Mouse (Mus musculus): Measurements from ENCODE around the gene Xrcc5. TPM values are rescaled to one million over a fixed set of nuclear protein-coding genes. Genes with fewer than 3 reads are reported as not detected.

The Xrcc5 gene
- polyA plus RNA-seq, 1 experiment from 2014 or later = 38.5 TPM

- no peaks in the 10 kb centered on the region for H3K27me3 ChIP-seq
- TF ChIP-seq CTCF (IDR thresholded peaks at IDR 0.05) = no peak
- ATAC-seq (no peak), DNase-seq (ENCODE audit: low read depth, low spot score) (no peak)
- POLR2A ChIA-PET = no interaction called here
- in situ Hi-C loops (cut with MboI; ENCODE audit: low pct_unique_long_range_greater_than_20kb) = no loop called here
- CTCF ChIA-PET = interaction anchor here (0.9 kb wide), 1 partner anchor 10 kb away, joined by 3 read pairs; no protein-coding TSS in a partner anchor
Observed at GRCm38 (mm10) chr1:72354856-72355255, 47.6 kb downstream of the Xrcc5 start.

- CTCF ChIA-PET = no interaction called here
- ATAC-seq (no peak), DNase-seq (ENCODE audit: low read depth, low spot score) (no peak)
- H3K27me3 ChIP-seq = no peaks in the 10 kb centered on the region
- no peak for TF ChIP-seq CTCF (IDR thresholded peaks at IDR 0.05)
- in situ Hi-C loops (cut with MboI; ENCODE audit: low pct_unique_long_range_greater_than_20kb) = no loop called here
- POLR2A ChIA-PET = no interaction called here
Observed at GRCm38 (mm10) chr1:72358216-72358615, 51.0 kb downstream of the Xrcc5 start.

GRCm38 (mm10) chr1:72359462-72359861 is 52.2 kb downstream of the Xrcc5 start:
- POLR2A ChIA-PET = no interaction called here
- in situ Hi-C loops (cut with MboI; ENCODE audit: low pct_unique_long_range_greater_than_20kb) = no loop called here

GRCm38 (mm10) chr1:72360809-72361208 is 53.6 kb downstream of the Xrcc5 start:
- ChIA-PET POLR2A (no interaction called here), CTCF (no interaction called here)
- ATAC-seq (no peak), DNase-seq (ENCODE audit: low read depth, low spot score) (no peak)
- no peak for TF ChIP-seq CTCF (IDR thresholded peaks at IDR 0.05)
- H3K27me3 ChIP-seq = no peaks in the 10 kb centered on the region
- in situ Hi-C loops (cut with MboI; ENCODE audit: low pct_unique_long_range_greater_than_20kb) = no loop called here

More at GRCm38 (mm10) chr1:72359462-72359861, 52.2 kb downstream of the Xrcc5 start:
- CTCF ChIA-PET = no interaction called here
- no peak for ATAC-seq
- no peak for DNase-seq (ENCODE audit: low read depth, low spot score)
- no peak for TF ChIP-seq CTCF (IDR thresholded peaks at IDR 0.05)
- H3K27me3 ChIP-seq = no peaks in the 10 kb centered on the region

GRCm38 (mm10) chr1:72364661-72365060 is 57.4 kb downstream of the Xrcc5 start:
- no peaks in the 10 kb centered on the region for H3K27me3 ChIP-seq
- CTCF ChIA-PET = interaction anchor here (1.2 kb wide), 1 partner anchor 10 kb away, joined by 3 read pairs; no protein-coding TSS in a partner anchor
- no peak for DNase-seq (ENCODE audit: low read depth, low spot score)
- no peak for ATAC-seq
- in situ Hi-C loops (cut with MboI; ENCODE audit: low pct_unique_long_range_greater_than_20kb) = no loop called here
- POLR2A ChIA-PET = interaction anchor here (0.5 to 0.7 kb wide), 2 partner anchors 86 to 153 kb away, joined by 3 to 4 read pairs; no protein-coding TSS in a partner anchor
- no peak for TF ChIP-seq CTCF (IDR thresholded peaks at IDR 0.05)

GRCm38 (mm10) chr1:72372512-72372911 is 65.3 kb downstream of the Xrcc5 start:
- in situ Hi-C loops (cut with MboI; ENCODE audit: low pct_unique_long_range_greater_than_20kb) = no loop called here
- DNase-seq (ENCODE audit: low read depth, low spot score) (no peak), ATAC-seq (no peak)
- POLR2A ChIA-PET = no interaction called here
- no peak for TF ChIP-seq CTCF (IDR thresholded peaks at IDR 0.05)
- H3K27me3 ChIP-seq = no peaks in the 10 kb centered on the region
- CTCF ChIA-PET = interaction anchor here (1.3 to 1.4 kb wide), 3 partner anchors 11 to 21 kb away, joined by 3 read pairs; no protein-coding TSS in a partner anchor

GRCm38 (mm10) chr1:72372913-72373312 is 65.7 kb downstream of the Xrcc5 start:
- ATAC-seq = no peak
- POLR2A ChIA-PET = no interaction called here
- in situ Hi-C loops (cut with MboI; ENCODE audit: low pct_unique_long_range_greater_than_20kb) = no loop called here
- H3K27me3 ChIP-seq = no peaks in the 10 kb centered on the region
- no peak for DNase-seq (ENCODE audit: low read depth, low spot score)
- no peak for TF ChIP-seq CTCF (IDR thresholded peaks at IDR 0.05)
- CTCF ChIA-PET = interaction anchor here (1.3 kb wide), 1 partner anchor 21 kb away, joined by 3 read pairs; no protein-coding TSS in a partner anchor

- in situ Hi-C loops (cut with MboI; ENCODE audit: low pct_unique_long_range_greater_than_20kb) = no loop called here
- no peak for DNase-seq (ENCODE audit: low read depth, low spot score)
Observed at GRCm38 (mm10) chr1:72373648-72374047, 66.4 kb downstream of the Xrcc5 start.

GRCm38 (mm10) chr1:72374049-72374448 is 66.8 kb downstream of the Xrcc5 start:
- H3K27me3 ChIP-seq = no peaks in the 10 kb centered on the region
- ATAC-seq (no peak), DNase-seq (ENCODE audit: low read depth, low spot score) (no peak)
- ChIA-PET POLR2A (no interaction called here), CTCF (interaction anchor here (1.3 kb wide), 1 partner anchor 19 kb away, joined by 3 read pairs; no protein-coding TSS in a partner anchor)
- in situ Hi-C loops (cut with MboI; ENCODE audit: low pct_unique_long_range_greater_than_20kb) = no loop called here
- TF ChIP-seq CTCF (IDR thresholded peaks at IDR 0.05) = no peak

More at GRCm38 (mm10) chr1:72373648-72374047, 66.4 kb downstream of the Xrcc5 start:
- ChIA-PET POLR2A (no interaction called here), CTCF (interaction anchor here (1.3 kb wide), 1 partner anchor 20 kb away, joined by 3 read pairs; no protein-coding TSS in a partner anchor)
- no peaks in the 10 kb centered on the region for H3K27me3 ChIP-seq
- no peak for TF ChIP-seq CTCF (IDR thresholded peaks at IDR 0.05)
- no peak for ATAC-seq

GRCm38 (mm10) chr1:72378151-72378550 is 70.9 kb downstream of the Xrcc5 start:
- in situ Hi-C loops (cut with MboI; ENCODE audit: low pct_unique_long_range_greater_than_20kb) = no loop called here
- CTCF ChIA-PET = no interaction called here
- H3K27me3 ChIP-seq = no peaks in the 10 kb centered on the region
- ATAC-seq (no peak), DNase-seq (ENCODE audit: low read depth, low spot score) (no peak)
- POLR2A ChIA-PET = interaction anchor here (0.6 kb wide), 1 partner anchor 1340 kb away, joined by 8 read pairs; no protein-coding TSS in a partner anchor
- TF ChIP-seq CTCF (IDR thresholded peaks at IDR 0.05) = no peak

- ChIA-PET POLR2A (no interaction called here), CTCF (no interaction called here)
- in situ Hi-C loops (cut with MboI; ENCODE audit: low pct_unique_long_range_greater_than_20kb) = no loop called here
- no peak for DNase-seq (ENCODE audit: low read depth, low spot score)
- ATAC-seq = no peak
- no peak for TF ChIP-seq CTCF (IDR thresholded peaks at IDR 0.05)
- no peaks in the 10 kb centered on the region for H3K27me3 ChIP-seq
Observed at GRCm38 (mm10) chr1:72379752-72380353, 72.6 kb downstream of the Xrcc5 start.

Data from Patski (cell line).